Mouse (Mus musculus): ENCODE results near the gene Mavs.
A peak's percentile ranks its signal among the peaks of the same experiment; 100 is the strongest.
"Not testable (repeated sequence)": the region's sequence is repeated elsewhere in the genome, so short reads cannot be mapped to it uniquely, and the experiment has no call there.

The Mavs gene

DNA sequence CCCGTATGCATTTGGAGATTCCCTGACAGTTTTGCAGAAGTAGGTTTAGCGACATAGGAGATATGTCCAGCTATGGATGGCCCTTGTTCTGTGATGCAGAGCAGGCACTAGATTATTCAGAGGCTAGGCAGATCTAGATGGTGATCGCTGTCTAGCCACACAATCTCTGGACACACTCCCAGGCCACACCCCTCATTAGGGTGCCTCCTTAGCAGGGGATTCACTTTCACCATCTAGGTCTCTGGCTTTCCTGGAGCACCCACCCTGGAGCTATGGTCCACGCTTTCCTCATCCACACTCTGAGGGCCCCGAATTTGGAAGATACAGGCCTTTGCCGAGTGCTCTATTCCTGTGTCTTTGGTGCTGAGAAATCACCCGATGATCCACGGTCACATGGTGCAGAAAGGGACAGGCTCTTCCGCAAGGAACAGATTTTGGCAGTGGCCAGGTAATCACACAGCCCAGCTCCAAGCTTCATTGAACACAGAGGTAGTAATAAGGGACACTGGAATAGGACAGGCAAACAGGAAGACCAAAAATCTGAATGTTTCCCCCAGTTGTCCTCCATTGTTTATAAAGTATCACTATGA is 22.7 kb upstream of the Mavs start:
- no peak for DNase-seq (ENCODE audit: low read depth)

GRCm38 (mm10) chr2:131213773-131214172 is 20.1 kb upstream of the Mavs start:
- no peak for DNase-seq (ENCODE audit: low read depth)

DNA sequence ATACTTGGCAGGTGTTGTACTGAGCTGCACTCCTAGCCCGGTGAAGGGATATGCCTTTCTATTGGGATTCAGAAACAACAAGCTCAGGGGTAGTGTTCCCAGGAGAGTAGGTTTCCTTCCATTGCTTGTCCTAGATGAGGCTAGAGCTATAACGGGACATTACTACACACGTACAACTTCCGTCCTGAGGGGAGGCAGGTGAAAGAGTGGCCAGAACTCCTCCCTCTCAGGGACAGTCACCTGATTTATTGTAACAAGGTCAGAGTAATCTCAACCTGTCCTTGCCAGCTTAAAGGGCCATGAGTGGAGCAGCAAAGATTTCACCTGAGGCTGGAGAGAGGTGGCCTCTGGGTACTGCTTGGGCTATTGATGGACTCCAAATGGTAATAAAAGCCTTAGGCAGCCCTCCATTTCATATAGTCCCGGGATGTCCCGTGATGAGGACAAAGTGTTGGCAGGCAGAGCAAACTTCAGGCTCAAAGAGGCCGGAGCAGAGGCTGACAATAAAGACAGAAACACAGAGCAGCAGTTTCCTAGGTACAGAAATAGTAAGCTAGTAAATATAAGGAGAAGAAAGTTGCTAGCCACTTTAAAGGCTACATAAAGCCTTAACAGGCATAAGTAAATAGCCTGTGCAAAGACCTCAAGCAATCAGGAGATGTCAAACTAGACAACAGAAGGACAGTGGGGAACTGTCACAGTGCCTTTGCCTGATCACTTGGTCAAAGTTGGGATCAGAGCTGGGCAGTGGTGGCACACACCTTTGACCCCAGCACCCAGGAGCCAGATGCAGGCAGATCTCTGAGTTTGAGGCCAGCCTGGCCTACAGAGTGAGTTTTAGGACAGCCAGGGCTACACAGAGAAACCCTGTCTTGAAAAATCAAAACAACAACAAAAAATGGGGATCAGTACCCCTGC is 17.7 kb upstream of the Mavs start:
- no peak for DNase-seq (ENCODE audit: low read depth)

DNA sequence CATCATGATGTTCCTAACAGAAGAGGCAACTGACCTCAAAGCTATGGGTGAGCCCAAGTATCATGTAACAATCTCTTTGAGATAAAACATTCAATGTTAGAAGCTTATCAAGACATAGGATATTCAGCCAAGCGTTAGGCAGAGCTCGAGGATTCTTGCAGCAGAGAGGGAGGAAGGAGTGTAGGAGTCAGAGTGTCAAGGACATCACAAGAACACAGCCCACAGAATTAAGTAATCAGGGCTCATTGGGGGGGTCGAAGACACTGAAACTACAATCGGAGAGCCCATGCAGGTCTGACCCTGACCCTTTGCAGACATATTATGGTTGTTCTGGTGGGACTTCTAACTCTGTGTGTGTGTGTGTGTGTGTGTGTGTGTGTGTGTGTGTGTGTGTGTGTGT is 13.8 kb upstream of the Mavs start:
- DNase-seq (ENCODE audit: low read depth) = no peak

DNA sequence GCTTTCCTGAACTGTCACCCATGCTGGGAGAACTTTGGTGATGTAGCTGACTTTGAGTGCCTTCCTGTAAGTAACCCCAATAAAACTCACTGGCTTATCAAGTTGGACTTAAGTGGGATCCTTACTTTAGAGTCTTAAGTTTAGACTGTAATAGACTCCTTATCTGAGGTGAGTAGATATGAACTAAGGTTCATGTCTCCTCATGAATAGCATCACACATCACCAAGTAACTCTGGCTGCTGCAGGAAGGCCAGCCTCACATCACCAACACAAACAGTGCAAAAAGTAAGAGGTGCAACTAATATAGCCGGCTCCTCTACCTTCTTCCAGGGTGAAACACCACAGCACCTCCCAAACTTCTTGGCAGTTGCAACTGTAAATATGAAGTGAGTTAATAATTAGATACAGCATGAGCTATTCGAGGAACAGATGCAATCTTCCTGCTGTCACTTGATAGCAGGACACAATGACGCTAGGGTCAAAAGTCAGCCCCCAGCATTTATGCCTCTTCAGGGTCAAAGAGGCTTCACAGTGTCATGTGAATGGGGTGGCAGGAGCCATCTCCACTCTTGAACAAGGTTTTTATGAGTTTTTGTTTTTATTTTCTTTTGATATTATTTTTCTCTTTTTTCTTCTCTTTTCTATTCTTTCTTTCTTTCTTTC is 11.9 kb upstream of the Mavs start:
- no peak for DNase-seq (ENCODE audit: low read depth)

DNA sequence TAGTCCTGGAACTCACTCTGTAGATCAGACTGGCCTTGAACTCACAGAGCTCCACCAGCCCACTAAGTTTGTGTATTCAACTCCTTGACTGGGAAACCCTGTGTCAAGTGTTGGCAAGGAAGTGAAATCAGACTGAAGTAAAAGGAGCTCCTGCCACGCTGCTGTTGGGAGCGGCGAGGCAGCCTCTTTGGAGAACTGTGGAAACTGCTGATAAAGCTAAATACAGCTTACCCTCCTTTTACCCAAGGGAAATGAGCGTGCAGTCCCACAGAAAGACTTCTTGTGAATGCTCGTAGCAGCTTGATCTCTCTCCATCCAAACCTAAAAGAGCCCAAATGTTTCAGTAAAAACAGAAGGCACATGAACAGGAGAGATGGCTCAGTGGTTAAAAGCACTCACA is 11.3 kb upstream of the Mavs start:
- no peak for DNase-seq (ENCODE audit: low read depth)

DNA sequence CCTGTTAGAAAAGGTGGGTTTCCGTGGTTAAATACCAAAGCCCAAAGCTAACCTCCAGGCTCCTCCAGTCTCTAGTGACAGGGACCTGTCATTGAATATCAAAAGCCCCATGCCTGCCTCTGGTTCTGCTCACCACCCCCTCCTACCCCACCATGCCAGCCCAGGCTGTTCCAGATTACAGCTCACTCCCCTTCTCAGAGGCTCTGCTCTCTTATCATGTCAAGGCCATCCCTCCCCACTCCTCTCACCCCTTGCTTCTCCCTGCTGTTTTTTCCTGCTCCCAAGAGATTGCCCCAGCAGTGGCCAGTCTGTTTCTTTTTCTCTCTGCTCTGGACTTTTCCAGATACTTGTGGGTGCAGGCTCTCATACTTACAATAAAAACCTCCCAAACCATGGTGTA is 10.3 kb upstream of the Mavs start:
- no peak for DNase-seq (ENCODE audit: low read depth)

- no peak for DNase-seq (ENCODE audit: low read depth)
These were observed 8.7 kb upstream of the Mavs start for GRCm38 (mm10) chr2:131225178-131225577.

- DNase-seq (ENCODE audit: low read depth) = not testable (repeated sequence)
These were observed 7.2 kb upstream of the Mavs start for GRCm38 (mm10) chr2:131226669-131227068.

DNA sequence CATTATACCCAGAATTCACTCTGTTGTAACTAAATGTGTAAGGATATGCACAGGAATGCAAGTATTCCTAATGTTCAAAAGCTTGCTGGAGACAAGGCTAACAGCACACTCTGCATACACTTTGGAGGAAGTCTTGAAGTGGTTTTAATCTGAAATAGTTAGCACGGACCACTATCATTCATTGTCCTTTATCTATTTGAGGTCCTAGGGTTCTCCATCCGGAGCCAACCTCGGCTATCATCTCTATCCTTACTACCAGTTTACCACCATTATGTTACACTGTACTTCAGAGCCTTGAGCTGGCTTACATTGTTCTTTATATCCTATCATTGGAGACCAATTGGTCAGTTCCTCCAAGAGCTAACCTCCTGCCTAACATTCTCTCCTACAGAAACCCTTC is 6.6 kb upstream of the Mavs start:
- DNase-seq (ENCODE audit: low read depth) = no peak

DNA sequence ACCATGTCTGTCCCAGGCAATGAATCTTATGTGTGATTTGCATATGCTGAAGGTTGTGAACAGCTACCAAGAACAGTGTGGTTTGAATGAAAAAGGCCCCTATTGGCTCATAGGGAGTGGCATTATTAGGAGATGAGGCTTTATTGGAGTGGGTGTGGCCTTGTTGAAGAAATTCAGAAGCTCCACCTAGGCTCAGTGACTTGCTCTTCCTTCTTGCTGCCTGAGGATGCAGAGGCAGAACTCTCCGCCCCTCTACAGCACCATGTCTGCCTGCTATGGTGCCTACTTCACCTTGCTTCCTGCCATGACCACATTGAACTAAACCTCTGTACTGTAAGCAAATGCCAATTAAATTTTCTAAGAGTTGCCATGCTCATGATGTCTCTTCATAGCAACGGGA is 1.3 kb upstream of the Mavs start:
- peak; percentile 49 for DNase-seq (ENCODE audit: low read depth)

GRCm38 (mm10) chr2:131234127-131234650 is 326 bp downstream of the Mavs start:
- DNase-seq (ENCODE audit: low read depth) = no peak

- no peak for DNase-seq (ENCODE audit: low read depth)
These were observed 1.2 kb downstream of the Mavs start for GRCm38 (mm10) chr2:131234970-131235635.

GRCm38 (mm10) chr2:131242180-131242579 is 8.3 kb downstream of the Mavs start:
- DNase-seq (ENCODE audit: low read depth) = no peak

- DNase-seq (ENCODE audit: low read depth) = no peak
These were observed 9.1 kb downstream of the Mavs start for GRCm38 (mm10) chr2:131242929-131243328.

GRCm38 (mm10) chr2:131253681-131254328 is 19.9 kb downstream of the Mavs start:
- DNase-seq (ENCODE audit: low read depth) = peak; percentile 77

DNA sequence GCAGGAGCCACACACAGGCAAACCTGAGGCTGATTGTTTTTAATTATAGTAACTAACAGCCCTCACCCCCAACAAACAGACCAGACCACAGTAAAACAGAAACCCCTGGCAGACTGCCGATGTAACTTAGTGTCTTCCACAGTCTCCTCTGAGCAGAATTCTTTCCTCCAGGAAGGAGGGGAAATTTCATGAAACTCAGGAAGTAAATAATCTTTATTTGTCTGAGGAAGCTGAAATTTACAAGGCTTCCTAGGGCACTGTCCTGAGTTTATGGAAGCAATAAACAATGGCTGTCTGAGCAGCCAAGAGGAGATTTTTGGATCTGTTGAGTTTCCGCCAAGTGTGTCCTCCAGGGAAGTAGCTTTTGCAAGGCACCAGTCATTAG is 20.5 kb downstream of the Mavs start:
- no peak for DNase-seq (ENCODE audit: low read depth)

GRCm38 (mm10) chr2:131255738-131256137 is 21.9 kb downstream of the Mavs start:
- no peak for DNase-seq (ENCODE audit: low read depth)

- DNase-seq (ENCODE audit: low read depth) = no peak
These were observed 24.8 kb downstream of the Mavs start for GRCm38 (mm10) chr2:131258693-131259092.

DNA sequence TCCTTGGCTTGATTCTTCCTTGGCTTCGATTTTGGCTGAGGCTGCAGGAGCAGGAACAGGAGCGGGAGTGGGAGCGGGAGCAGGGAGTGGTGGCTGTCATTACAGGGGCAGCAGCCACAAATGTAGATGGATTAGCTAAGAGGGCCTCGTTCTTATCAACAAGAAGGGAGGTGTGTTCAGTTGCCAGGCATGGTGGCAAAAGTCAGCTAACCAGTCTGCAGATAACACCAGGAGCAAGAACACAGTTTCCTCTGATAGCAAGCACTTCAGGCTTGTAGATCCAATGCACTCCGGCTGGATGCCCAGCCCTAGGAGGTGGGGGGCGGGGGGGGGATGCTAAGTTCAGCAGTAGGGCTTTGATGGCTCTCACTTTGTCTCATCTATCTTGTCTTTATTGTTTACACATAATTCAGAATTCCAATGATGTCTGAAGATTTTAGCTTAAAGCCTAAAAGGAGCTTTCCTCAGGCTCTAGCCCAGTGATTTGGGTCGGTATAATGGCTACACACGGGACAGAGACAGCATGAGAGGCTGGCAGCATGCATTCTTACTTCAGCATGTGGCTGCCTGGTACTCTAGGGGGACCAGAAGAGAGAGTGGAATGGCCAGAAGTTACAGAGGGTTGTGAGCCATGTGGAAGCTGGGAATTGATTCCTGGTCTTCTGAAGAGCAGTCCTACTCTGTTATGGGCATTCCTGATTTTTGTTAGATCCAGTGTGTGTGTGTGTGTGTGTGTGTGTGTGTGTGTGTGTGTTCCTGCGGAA is 26.9 kb downstream of the Mavs start:
- no peak for DNase-seq (ENCODE audit: low read depth)
